Mouse (Mus musculus) retina, postnatal 1 day (tissue): ENCODE measurements around the gene Tmub1.

Experiments used
- DNase-seq: peaks from one replicate; pipeline ENCODE4 v3.0.0-alpha.2; 2012

Tmub1 gene

DNA sequence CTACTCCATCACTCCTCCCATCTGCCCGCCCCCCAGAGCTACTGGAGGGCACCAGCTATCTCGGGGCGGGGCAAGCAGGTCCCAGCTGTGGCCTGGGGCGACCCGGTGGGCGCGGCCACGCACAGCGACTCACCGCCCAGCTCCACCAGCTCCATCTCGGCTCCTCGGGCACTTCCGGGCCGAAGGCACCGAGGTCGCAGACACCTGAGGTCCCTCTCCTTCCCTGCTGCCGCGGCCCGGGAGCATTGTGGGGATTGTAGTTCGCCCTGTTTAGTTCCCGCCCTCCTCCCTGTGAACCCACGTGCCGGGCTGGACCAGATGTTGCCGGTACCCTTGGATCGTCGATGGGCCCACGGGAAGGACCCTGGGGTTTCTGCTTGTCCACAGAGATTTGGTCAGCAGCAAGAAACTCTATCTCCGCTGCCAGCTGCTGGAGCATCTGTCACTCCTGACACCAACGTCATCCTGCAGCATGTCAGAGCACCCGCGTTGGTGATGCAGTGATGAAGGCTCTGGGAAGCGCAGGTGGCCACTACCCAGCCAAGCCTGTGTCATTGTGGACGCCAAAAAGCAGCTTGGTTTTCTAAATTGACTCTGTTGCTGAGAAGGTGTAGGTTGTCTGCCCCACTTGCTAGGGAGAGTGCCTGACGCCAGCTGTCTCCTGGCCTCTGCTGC lies at the start of gene Tmub1:
Tmub1 (minus strand) TSS at position 231 of the 675 bp plus-strand sequence.
- DNase-seq = peak; percentile 85

DNA sequence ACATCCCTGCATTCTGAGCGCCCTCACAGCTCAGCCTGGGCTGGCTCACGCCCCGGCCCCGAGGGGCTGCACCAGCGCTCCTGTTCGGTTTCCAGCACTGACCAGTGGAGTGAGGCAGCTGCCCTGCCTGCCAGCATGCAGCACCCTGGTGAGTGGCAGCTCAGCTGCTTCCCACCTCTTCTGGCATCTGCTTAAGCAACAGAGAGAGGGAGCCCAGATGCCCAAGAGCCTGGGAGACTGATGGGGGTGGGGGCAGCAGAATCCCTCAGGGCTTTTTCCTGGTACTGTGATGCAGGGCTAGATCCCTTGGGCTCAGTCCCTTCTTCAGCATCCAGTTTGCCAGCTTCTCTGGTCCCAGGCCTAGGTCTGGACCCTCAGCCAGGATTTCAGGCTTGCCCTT lies 49.1 kb upstream of the Tmub1 start:
- peak; percentile 69 for DNase-seq

DNA sequence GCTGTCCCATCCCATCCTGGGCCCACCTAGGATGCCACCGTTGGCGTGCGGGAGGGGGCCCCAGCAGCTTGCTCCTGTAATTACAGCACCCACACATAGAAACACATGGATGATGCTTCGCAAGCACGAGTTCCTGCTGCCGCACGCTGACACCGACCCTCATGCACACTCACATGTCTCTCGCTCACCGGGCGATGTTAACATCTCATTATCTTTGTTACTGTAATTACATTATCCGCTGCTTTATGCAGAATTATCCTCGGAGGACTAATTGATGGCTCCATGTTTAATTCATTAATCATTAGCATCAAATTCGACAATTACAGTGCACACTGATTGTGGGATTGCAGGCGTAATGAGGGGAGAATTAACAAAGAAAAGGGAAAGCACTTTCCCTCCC lies 47.4 kb upstream of the Tmub1 start:
- peak; percentile 71 for DNase-seq

DNA sequence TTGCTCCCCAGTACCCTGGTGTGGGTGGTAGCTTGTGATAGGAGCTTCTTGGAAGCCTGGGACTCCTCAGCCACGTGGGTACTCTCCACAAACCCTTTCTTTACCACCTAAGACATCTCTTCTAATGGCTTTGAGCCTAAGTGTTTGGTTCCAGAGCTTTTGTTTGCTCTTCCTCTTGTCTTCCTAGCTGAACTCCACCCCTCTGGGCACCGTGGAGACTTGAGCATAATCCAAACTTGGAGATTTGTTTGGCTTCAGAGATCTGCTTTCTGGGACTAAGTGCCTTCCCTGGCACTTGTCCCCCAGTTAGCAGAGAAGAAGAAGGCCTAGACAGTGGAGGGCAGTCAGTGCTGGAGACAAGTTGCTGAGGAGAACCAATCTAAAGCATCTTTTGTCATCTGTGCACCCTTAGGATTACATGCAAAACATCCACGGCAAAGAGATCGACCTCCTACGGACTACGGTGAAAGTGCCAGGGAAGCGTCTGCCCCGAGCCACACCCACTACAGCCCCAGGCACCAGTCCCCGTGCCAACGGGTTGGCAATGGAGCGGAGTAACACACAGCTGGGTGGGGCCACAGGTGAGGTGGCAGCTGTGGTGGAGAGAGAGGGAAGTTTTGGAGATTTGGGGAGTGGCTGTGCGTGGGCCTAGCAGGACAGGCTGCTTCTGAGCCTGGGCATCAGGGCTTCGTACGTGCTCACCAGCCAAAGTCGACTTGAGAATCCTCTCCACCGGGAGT lies 45.1 kb upstream of the Tmub1 start:
- no peak for DNase-seq

DNA sequence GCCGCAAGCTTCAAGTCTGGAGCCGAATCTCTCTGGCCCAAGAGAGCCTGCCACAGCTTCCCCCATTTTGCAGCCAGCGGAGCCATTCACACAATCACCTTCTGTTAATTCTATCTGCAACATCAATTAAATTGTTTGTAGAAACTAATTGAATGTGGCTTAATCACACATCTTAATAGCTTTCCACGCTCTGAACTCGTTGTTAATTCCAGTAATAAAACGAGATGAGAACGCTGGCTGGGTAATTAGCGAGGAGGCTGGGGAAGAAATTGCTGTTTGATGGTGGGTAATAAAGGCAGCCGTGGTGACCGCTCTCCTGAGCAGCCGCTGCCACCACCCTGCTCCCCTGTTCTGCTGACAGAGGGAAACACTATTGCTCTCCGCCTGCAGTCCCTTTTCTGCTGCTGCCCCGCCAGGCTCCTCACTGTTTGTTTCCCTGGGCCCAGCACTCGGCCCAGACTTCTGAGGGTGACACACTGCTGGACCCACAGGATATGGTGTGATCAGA lies 42.8 kb upstream of the Tmub1 start:
- no peak for DNase-seq

DNA sequence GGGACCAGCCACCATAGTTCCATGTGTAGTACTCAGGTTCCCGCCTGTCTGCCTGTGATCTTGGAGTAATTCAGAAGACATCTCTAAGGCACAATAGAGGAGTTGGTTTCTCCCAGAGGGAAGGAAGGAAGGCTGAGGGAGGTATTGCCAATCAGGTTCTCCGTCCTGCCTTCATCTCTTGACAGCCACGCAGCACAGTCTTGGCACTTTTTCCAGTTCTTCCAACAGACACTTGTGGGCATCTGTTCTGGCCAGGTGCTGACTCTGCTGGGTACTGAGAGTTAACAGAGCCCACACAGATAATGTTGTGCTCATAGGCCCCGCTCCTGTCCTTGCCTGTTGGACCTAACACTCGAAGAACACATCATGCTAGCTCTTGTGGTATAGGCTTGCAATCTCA lies 39.1 kb upstream of the Tmub1 start:
- DNase-seq = no peak

DNA sequence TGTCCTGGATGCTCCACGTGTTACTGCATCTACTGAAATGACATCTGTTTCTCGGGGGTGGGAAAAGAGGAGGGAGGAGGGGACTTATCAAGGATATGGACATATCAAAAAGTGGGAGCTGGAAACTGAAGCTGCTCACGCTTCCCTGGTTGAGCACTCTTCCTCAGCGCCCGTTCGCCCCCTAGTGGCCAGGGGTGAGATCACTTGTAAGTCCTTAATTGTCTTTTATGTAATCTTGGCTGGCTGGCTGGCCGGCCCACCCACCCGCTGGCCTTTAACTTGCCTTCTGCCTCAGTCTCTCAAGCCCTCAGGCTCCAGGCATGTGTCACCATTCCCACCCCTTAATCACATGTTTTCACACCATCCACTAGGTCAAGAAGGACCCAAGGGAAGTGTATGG lies 38.4 kb upstream of the Tmub1 start:
- DNase-seq = peak; percentile 90

DNA sequence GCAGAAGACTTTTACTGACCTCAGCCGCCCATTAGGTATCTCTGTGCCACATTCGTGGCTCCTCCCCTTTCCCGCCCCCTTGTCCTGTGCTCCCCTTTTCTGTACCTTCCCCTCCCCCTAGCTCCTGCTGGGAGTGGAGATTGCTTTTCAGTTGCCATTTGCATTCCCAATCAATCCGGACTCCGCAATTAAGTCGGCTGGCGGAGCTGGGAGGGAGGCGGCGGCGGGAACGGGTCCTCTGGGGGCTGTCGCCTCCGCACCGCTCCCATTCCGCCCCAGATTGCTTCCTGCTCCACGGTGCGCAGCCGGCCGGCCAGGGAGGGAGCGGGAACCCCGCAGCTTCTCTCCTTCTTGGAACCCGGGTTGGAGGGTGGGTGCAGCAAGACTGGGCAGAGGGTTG lies 37.3 kb upstream of the Tmub1 start:
- DNase-seq = peak; percentile 56

DNA sequence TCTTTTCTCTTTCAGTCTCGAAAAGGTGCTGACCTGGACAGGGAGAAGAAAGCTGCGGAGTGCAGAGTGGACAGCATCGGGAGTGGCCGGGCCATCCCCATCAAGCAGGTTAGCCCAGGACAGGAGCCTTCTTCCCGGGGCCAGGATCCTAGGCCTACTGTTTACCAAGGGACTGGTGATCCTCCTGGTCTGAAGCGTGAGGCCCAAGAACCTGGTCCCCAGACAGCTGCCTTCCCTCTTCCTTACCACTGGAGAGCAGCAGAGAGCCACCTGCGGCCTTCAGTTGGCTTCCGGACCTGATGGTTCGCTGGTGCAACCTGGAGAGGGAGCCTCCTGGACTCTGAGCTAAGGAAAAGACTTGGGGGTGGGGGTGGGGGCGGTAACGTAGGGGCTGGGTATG lies 35.7 kb upstream of the Tmub1 start:
- DNase-seq = peak; percentile 86

DNA sequence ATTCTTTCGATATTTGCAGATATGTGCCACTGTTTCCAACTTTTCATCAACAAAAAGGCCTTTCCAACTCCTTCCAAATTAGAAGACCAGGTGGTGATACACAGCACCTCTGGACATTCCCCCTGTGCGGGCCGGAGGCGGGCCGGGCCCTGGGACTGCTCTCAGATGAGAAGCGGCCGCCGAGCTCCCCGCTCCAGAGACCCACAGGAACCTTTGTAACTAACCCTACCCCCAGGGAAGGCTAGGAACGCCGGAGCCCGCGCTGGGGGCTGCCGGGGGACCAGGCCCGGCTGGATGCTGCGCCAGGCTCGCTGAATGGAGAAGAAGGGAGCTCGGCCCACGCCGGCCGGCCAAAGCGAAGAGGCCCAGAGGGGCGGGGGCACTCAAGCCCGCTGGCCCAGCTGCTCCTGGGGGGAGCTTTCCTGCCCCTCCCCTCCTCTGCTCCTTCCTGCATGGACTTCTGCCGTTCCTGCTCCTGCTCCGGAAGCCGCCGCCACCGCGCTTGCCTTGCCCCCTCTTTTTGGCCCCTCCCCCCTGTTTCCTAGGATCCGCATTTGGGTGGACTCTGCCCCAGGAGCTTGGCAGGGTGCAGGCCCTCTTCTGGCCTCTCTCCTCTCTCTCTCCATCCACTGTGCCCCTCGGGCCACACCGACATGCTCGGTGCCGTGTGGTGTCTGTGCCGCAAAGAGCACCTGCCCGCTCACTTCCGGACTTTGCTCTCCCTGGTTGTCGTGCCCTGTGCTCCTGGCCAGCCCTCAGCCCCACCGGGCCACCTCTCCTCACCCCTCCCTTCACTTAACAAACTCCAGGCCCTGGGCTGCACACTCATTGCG lies 34.8 kb upstream of the Tmub1 start:
- no peak for DNase-seq

DNA sequence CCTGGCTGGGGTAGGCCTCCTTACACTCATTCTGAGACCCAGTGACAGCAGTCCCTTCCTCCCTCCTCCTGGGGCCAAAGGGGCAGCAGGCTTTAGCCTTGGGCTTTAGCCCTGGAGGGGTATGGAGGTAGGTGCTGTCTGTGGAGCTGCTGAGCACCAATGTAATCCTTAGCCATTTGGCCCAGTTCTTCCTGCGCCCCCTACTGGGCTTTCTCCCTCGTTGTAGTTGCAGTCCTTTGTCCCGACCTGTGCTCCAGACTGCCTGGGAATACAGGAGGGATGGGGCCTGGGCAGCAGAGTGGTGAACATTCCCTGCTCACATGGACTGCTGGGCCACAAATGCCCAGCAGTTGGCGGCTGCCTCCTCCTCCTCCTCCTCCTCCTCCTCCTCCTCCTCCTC lies 34.0 kb upstream of the Tmub1 start:
- DNase-seq = peak; percentile 85

DNA sequence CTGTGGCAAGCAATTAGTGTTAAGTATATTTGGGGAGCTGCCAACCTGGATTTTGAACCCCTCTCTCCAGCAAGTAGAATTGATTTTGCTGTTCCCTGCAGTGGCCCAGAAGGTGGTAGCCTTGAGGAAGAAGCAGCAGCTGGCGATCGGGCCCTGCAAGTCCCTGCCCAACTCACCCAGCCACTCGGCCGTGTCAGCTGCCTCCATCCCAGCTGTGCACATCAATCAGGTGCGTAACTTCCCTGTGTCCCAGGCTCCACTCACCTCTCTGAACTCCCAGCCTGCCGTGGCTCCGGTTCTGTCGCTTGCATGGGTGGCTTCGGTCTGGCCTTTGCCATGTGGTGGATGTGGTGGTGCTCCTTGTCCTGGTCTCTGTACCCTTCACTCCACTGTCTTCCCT lies 30.3 kb upstream of the Tmub1 start:
- DNase-seq = no peak

DNA sequence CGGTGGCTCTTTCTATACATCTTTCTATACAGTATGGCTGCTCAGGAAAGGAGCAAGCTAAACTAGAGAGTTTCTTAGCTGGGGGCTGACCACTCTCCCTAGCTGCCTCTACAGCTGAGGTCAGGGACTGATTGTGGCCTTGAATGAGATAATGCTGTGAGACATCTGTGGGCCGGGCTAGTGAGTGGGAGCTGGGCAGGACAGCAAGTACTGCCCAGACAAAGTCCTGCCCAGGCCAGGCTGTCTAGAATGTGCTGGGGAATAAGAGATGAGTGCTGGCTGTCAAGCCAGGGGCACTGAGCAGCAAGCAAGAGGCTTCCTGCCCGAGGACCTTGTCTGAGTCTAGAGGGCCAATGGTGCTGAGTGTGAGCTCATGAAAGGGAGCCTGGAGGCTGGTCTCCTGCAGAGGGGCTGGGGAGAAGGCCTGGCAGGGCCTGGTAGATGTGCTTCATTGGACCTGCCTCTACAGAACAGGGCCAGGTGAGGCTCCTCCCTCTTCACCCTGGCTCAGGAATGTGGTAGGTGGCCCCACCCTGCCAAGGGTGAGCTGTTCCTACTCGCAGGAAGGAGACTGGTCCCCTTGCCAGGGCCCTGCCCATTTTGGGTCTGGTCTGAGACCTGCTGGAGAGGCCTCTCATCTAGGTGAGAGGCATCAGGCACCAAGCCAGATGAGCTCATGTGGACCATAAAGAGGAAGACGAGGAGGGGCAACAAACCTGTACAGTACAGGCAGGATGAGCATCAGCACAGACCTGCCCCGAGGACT lies 28.0 kb upstream of the Tmub1 start:
- no peak for DNase-seq

DNA sequence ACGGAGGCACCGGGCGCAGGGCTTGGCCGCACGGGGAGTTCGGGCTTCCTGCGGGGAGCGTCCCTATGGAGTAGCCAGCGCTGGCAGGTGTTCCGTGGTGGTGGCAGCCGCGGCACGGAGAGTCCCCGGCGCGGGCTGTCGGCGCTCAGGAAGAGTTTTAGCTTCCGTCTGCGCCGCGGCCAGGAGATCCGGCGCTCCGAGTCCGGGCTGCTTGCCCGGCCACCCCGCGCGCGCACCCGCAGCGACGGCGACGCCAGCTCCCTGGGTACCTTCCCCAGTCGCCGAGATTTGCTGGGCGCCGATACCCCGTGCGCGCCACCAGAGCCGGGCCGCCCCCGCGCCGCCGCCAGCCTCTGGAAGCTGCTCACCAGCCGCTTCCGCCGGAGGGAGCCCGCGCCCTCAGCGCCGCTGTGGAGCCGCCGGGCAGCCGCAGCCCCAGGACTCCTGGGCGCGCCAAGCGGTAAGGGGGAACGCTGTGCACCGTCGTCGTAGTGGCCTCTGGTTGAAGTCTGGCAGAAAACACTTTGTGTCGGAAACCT lies 27.1 kb upstream of the Tmub1 start:
- peak; percentile 52 for DNase-seq

DNA sequence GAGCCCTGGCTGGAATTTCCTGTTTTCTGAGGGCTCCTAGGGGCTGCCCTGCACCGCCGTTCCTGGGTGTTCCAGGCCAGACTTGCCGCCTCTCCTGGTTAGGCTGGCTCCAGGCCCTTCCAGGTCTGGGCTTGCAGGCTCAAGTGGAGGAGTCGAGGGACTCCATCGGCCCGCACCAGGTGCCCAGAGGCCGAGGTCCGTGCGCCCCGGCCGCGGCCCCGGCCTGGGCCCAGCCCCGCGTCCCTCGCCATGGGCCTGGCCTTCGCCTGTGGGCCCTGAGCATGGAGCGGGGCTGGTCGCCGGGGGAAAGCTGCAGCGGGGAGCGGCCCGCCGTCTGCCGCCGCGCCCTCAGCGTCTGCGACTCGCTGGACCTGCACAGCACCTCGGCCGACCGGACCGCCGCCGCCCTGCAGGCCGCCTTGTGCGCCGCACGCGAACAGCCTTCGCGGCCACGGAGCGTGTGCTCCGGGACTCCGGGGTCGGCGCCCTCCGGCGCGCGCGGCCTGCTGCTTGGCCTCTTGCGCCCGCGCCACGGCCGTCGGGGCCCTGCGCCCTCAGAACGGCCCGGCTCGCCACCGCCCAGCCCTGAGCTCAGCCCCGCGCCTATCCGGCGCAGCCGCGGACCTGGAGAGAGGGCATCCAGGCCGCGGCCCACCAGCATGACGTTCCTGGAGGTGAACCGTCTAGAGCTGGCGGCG lies 26.5 kb upstream of the Tmub1 start:
- peak; percentile 40 for DNase-seq

DNA sequence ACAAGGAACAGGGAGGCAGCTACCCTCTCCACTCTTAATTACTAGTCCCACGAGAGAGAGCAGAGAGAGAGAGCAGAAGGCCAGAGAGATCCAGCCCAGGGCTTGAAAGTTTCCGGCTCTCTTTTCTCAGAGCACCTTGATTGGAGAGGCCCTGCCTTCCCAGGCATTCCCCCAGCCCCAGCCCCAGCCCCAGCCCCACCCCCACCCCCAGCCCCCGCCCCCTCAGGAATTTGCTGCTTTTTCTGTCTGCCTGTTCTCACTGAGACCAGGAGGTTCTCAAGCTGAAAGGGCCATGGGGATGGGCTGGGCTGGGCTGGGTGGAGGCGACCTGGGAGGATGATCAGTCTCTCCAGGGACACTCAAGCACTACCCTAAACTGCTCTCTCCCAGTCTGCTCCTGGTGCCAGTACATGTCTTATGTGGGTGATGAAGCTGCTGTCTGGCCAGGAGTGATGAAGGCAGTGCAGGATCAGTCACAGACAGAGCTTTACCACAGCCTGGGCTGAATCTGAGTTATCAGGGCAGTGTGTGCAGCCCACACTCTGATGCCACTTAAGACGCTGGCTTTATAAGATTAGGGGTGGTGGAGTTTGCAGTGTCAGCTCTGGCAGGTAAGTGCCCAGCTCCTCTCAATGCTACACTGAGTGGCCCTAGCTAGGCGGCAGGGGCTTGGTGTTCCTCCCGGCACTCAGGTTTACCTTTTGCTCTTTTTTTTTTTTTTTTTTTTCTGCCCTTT lies 25.4 kb upstream of the Tmub1 start:
- no peak for DNase-seq

DNA sequence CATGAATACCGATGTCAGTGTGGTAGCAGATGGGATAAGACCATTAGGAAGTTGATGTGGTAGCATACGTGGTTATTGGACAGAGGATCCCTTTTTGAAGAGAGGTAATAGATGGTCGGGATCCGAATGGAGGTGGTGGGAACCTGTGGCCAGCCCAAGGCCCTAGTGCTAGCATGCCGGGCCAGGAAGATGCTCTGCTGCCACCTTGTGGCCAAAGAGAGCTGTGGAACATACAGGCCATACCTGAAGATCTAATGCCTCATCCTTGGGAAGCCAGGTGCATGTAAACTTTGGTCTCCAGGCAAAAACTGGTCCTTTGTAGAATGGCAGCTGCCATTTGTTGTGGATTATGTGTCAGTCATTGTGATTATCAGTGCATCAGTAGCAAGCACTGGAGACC lies 22.9 kb upstream of the Tmub1 start:
- peak; percentile 85 for DNase-seq

DNA sequence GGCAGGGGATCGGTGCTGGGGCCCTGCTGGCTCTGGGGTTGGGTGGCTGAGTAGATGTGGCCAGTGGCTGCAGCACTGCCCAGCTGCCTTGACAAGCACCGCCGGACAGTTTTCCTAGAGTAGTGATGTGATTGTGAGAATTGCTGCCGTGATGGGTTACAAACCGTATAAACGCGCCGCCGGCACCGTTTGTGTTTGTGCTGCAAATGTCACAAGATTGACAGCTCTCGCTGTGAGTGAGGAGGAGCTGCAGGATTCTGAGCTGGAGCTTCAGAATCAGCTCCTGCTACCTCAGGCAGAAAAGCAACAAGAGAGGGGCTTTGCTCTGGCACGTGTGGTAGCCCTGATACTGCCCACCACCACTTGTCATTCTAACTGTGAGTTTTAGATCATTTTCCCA lies 19.1 kb upstream of the Tmub1 start:
- DNase-seq = peak; percentile 57

DNA sequence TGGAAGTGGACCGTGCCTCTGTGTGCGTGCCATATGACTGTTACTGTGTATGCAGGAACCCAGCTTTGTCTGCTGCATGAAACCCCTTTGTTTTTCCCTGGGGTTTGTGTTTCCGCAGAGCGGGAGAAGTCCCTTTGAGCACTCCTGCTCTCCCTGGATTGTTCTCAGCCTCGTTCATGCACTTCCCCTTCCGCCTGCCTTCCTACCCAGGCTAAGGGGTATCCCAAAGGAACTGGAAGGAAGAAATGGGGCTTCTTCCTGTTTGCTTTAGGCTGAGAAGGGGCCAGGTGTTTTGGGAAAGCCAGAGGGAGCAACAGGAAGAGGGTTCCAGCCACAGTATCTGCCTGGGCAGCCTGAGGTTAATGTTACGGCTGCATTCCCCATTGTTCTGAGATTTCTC lies 8.0 kb upstream of the Tmub1 start:
- no peak for DNase-seq

DNA sequence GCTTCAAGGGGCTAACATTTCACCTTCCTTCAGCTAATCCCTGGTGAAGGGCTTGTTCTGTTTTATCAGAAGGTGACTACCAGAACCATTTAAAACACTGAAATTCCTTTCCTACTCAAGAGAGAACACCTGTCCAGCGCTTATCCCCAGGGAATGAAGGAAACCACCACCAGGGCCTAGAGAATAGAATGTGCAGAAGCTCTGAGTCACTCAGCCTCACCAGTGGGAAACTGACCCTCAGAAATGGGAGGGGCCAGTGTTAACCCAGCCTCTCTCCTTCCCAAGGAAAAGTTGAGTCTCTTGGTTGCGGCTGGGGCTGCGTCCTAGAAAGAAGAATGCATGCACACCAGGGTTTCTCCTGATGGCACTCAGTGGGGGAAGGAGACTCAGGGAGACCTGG lies 7.4 kb upstream of the Tmub1 start:
- DNase-seq = no peak

DNA sequence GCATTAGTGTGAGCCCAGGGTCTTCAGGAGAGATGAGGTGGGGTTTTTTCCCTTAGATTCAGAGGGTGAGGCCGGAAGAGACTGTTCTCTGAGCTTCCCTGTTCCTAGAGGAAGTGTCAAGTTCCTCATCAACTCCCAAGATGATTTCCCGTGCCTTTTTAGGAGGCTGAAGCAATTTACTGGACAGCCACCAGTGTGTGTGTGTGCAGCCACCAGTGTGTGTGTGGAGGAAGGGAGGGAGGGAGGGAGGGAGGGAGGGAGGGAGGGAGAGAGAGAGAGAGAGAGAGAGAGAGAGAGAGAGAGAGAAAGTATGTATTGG lies 6.3 kb upstream of the Tmub1 start:
- no peak for DNase-seq
